Mouse (Mus musculus) hindbrain, embryonic 13.5 days (tissue): ENCODE results near the gene Pth2r. TPM values are rescaled to one million over a fixed set of nuclear protein-coding genes. Genes with fewer than 3 reads are reported as not detected.
A peak's percentile ranks its signal among the peaks of the same experiment; 100 is the strongest.

Experiments
- ATAC-seq: fragments of 200-750 bp; cut with Nextera tagmentation; 2 replicates; pipeline ENCODE4 v1.8.0; 2017; ENCODE audit warnings: moderate TSS enrichment; ENCODE audit not compliant: low FRiP score
- H3K27ac ChIP-seq: fragments of 300-500 bp; sonication (generic); 2 replicates; pipeline ENCODE4 v1.5.1; 2015; ENCODE audit warnings: inconsistent platforms, mild to moderate bottlenecking, moderate library complexity
- H3K27me3 ChIP-seq: fragments of 300-500 bp; sonication (generic); 2 replicates; pipeline ENCODE4 v1.6.1; 2015; ENCODE audit warnings: mild to moderate bottlenecking, inconsistent platforms
- H3K36me3 ChIP-seq: fragments of 300-500 bp; sonication (generic); 2 replicates; pipeline ENCODE4 v1.6.1; 2015; ENCODE audit warnings: mild to moderate bottlenecking, inconsistent platforms
- H3K4me1 ChIP-seq: fragments of 300-500 bp; sonication (generic); replicated peaks from 2 replicates; pipeline ENCODE4 v1.6.1; 2015; ENCODE audit warnings: inconsistent platforms
- H3K4me2 ChIP-seq: fragments of 300-500 bp; sonication (generic); 2 replicates; pipeline ENCODE4 v1.6.1; 2015; ENCODE audit warnings: inconsistent platforms, mild to moderate bottlenecking, moderate library complexity
- H3K4me3 ChIP-seq: fragments of 300-500 bp; sonication (generic); 2 replicates; pipeline ENCODE4 v1.5.1; 2015; ENCODE audit warnings: mild to moderate bottlenecking, inconsistent platforms
- H3K9ac ChIP-seq: fragments of 300-500 bp; sonication (generic); 2 replicates; pipeline ENCODE4 v1.6.1; 2015; ENCODE audit warnings: mild to moderate bottlenecking, inconsistent platforms
- H3K9me3 ChIP-seq: fragments of 300-500 bp; sonication (generic); 2 replicates; pipeline ENCODE4 v1.6.1; 2016; ENCODE audit warnings: inconsistent platforms
- WGBS: fragments of 180-500 bp; shearing (Covaris S2); methylation state at CpG from one replicate; pipeline ENCODE4 v1.1.7; 2015; 5-methylcytosine and 5-hydroxymethylcytosine counted together
- polyA plus RNA-seq: library from polyadenylated mRNA; unstranded; fragments of >200 nt; fragmentation: Nextera tagmentation; extraction: Ambion mirVana; gene quantifications from 2 replicates; pipeline ENCODE4 v1.2.1, GENCODE M21; 2015

The Pth2r gene
- polyA plus RNA-seq, 1 experiment from 2014 or later = 2.3 TPM

- WGBS = 79% methylated on average over 2 of the region's 2 CpGs
Observed at GRCm38 (mm10) chr1:65337768-65338167, 55.9 kb downstream of the Pth2r start.

GRCm38 (mm10) chr1:65340240-65340639 lies 58.4 kb downstream of the Pth2r start:
- no peaks in the 10 kb centered on the region for H3K36me3 ChIP-seq
- ATAC-seq = peak; percentile 46; the same call in 1 of the 2 replicates
- WGBS = 33% methylated on average over 2 of the region's 2 CpGs

More at GRCm38 (mm10) chr1:65337768-65338167, 55.9 kb downstream of the Pth2r start:
- Histone ChIP-seq H3K4me3 (no peak overlapping the region), H3K9ac (no peak overlapping the region), H3K9me3 (no peaks in the 10 kb centered on the region), H3K27ac (no peak overlapping the region), H3K36me3 (no peaks in the 10 kb centered on the region), H3K4me2 (no peak overlapping the region), H3K27me3 (no peaks in the 10 kb centered on the region), H3K4me1 (no peaks in the 10 kb centered on the region)
- ATAC-seq = no peak

GRCm38 (mm10) chr1:65352979-65353378 lies 71.1 kb downstream of the Pth2r start:
- ATAC-seq = no peak
- H3K9ac ChIP-seq = no peak overlapping the region
- no peak overlapping the region for H3K4me2 ChIP-seq
- no peak overlapping the region for H3K4me3 ChIP-seq
- WGBS = 45% methylated on average over 2 of the region's 2 CpGs
- no peaks in the 10 kb centered on the region for H3K9me3 ChIP-seq
- no peaks in the 10 kb centered on the region for H3K27me3 ChIP-seq
- H3K4me1 ChIP-seq = no peaks in the 10 kb centered on the region
- no peaks in the 10 kb centered on the region for H3K36me3 ChIP-seq
- H3K27ac ChIP-seq = no peak overlapping the region

More at GRCm38 (mm10) chr1:65340240-65340639, 58.4 kb downstream of the Pth2r start:
- no peaks in the 10 kb centered on the region for H3K9me3 ChIP-seq
- H3K4me1 ChIP-seq = no peaks in the 10 kb centered on the region
- no peak overlapping the region for H3K9ac ChIP-seq
- H3K4me3 ChIP-seq = no peak overlapping the region
- no peak overlapping the region for H3K4me2 ChIP-seq
- no peaks in the 10 kb centered on the region for H3K27me3 ChIP-seq
- H3K27ac ChIP-seq = no peak overlapping the region

DNA sequence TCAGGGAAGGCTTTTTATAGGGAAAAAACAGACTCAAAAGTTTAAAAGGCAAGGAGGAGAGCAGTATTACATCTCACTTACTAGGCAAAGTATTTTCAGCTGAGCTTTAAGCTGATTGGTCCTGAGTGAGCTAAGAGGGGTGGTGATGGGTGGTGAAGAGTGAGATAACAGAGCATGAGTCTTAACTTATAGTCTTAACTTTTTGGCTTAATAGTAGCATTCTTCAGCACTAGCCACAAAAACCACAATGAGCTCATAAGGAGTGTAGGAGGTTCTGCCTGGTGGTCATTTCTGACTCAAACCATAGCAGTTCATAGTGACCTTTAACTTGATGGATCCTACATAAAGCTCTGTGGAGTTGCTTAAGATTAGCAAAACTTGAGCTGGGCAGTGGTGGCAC lies 72.3 kb downstream of the Pth2r start:
- H3K9me3 ChIP-seq = no peaks in the 10 kb centered on the region
- no peak overlapping the region for H3K27ac ChIP-seq
- no peaks in the 10 kb centered on the region for H3K36me3 ChIP-seq
- H3K4me1 ChIP-seq = no peaks in the 10 kb centered on the region
- no peak overlapping the region for H3K4me3 ChIP-seq
- H3K9ac ChIP-seq = no peak overlapping the region
- no peak overlapping the region for H3K4me2 ChIP-seq
- no peak for ATAC-seq
- H3K27me3 ChIP-seq = no peaks in the 10 kb centered on the region

- 38% methylated on average over 15 of the region's 15 CpGs for WGBS
- no peaks in the 10 kb centered on the region for H3K4me1 ChIP-seq
- no peak overlapping the region for H3K9ac ChIP-seq
- H3K4me3 ChIP-seq = no peak overlapping the region
- no peak overlapping the region for H3K4me2 ChIP-seq
- no peaks in the 10 kb centered on the region for H3K36me3 ChIP-seq
- no peak for ATAC-seq
- no peaks in the 10 kb centered on the region for H3K9me3 ChIP-seq
- H3K27me3 ChIP-seq = no peaks in the 10 kb centered on the region
- H3K27ac ChIP-seq = no peak overlapping the region
Observed at GRCm38 (mm10) chr1:65388328-65388727, 106.5 kb downstream of the Pth2r start.

DNA sequence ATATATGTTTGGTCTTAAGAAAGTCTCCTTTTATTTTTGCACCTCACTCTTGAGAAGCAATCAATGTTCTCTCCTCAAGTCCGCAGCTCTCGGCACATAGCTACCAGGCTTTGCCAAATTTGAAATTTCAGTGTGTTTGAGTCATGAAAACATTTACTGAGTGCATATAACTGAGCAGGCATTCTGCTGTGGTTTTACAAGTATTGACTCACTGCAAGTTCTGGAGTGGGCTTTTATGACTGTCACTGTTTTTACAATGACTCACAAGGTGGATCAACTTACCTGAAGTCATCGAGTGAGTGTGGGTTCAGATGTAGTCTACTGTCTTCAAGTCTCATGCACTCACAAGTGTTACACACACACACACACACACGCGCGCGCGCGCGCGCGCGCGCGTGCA lies 107.8 kb downstream of the Pth2r start:
- ATAC-seq = no peak
- Histone ChIP-seq H3K4me2 (no peak overlapping the region), H3K36me3 (no peaks in the 10 kb centered on the region), H3K27me3 (no peaks in the 10 kb centered on the region), H3K4me3 (no peak overlapping the region), H3K9me3 (no peaks in the 10 kb centered on the region), H3K9ac (no peak overlapping the region), H3K4me1 (no peaks in the 10 kb centered on the region), H3K27ac (no peak overlapping the region)
- 97% methylated on average over 15 of the region's 15 CpGs for WGBS

GRCm38 (mm10) chr1:65407441-65407840 lies 125.6 kb downstream of the Pth2r start:
- no peaks in the 10 kb centered on the region for H3K36me3 ChIP-seq
- H3K4me1 ChIP-seq = no peaks in the 10 kb centered on the region
- no peaks in the 10 kb centered on the region for H3K27me3 ChIP-seq
- H3K4me2 ChIP-seq = no peak overlapping the region
- ATAC-seq = no peak
- H3K9ac ChIP-seq = no peak overlapping the region
- no peak overlapping the region for H3K4me3 ChIP-seq
- no peak overlapping the region for H3K27ac ChIP-seq
- no peaks in the 10 kb centered on the region for H3K9me3 ChIP-seq
- WGBS = 79% methylated on average over 5 of the region's 5 CpGs

DNA sequence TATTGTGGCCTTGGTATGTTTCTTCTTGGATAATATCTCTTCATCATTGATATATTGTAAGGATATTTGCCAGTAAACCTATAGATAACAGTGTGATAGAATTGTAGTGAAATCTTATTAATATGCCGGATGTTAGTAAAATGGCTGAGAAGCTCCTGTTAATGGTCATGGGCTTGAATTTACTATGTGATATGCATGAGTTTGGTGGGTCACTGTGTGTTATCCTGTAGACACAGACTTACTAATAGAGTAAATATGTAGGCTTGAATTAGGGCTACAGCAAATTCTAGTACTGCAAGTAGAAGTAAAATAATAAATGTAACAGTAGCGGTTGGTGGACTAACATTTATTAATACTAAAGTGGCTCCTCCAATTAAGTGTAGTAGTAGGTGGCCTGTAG lies 139.1 kb downstream of the Pth2r start:
- H3K9ac ChIP-seq = no peak overlapping the region
- 94% methylated on average over 2 of the region's 2 CpGs for WGBS
- no peak overlapping the region for H3K27ac ChIP-seq
- ATAC-seq = no peak
- H3K4me2 ChIP-seq = no peak overlapping the region
- H3K4me3 ChIP-seq = no peak overlapping the region
- H3K36me3 ChIP-seq = no peaks in the 10 kb centered on the region
- H3K9me3 ChIP-seq = no peaks in the 10 kb centered on the region
- H3K27me3 ChIP-seq = no peaks in the 10 kb centered on the region
- H3K4me1 ChIP-seq = no peaks in the 10 kb centered on the region

DNA sequence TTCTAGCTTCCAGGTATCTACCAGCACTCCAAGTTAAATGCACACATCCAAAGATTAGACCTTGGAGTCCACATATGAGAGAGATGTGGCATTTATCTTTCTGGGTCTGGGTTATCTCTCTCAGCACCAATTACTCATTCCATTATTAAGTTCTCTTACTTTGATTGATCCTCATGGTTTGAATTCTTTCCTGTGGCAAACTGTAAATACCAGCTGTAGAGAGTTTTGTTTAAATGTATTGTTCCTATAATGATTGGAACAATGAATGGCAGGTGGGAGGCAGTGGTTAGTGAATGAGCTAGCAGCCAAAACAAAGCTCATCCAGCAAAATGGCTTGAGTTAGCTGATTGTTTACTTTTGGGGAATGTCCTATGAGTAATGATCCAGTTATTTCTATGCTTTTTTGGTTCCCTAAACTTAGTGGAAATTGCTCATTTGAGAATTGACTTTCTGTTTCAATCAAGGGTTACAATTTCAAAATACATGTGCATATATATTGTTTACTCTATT lies 140.7 kb downstream of the Pth2r start:
- Histone ChIP-seq H3K4me3 (no peak overlapping the region), H3K9ac (no peak overlapping the region), H3K27ac (no peak overlapping the region), H3K4me2 (no peak overlapping the region), H3K36me3 (no peaks in the 10 kb centered on the region), H3K9me3 (no peaks in the 10 kb centered on the region), H3K27me3 (no peaks in the 10 kb centered on the region), H3K4me1 (no peaks in the 10 kb centered on the region)
- no peak for ATAC-seq

Other genes starting within 250 kb of the Pth2r start
- not detected in 2 replicates for gene Akr1cl, start 249.3 kb upstream of the Pth2r start, polyA plus RNA-seq
- gene Cryge, start 230.9 kb upstream of the Pth2r start, polyA plus RNA-seq = not detected in 2 replicates
- gene Crygd, start 218.6 kb upstream of the Pth2r start, polyA plus RNA-seq = not detected in 2 replicates
- not detected in 2 replicates for gene Crygc, start 208.4 kb upstream of the Pth2r start, polyA plus RNA-seq
- 0.34 TPM in 1 of 2 replicates, not detected in the other for gene Crygb, start 199.8 kb upstream of the Pth2r start, polyA plus RNA-seq
- gene Cryga, start 178.7 kb upstream of the Pth2r start, polyA plus RNA-seq = not detected in 2 replicates
- gene Gm28845, start 162.5 kb upstream of the Pth2r start, polyA plus RNA-seq = not detected in 2 replicates
- gene D630023F18Rik, start 158.8 kb upstream of the Pth2r start, polyA plus RNA-seq = 0.70 and 0.78 TPM in 2 replicates
- gene Idh1, start 95.6 kb upstream of the Pth2r start, polyA plus RNA-seq = 500 and 521 TPM in 2 replicates
- gene Pikfyve, start 95.4 kb upstream of the Pth2r start, polyA plus RNA-seq = 11.5 and 13.7 TPM in 2 replicates